Mouse (Mus musculus) midbrain, postnatal 0 days (tissue): ENCODE measurements at regions not wholly inside any gene's neighbourhood (a gene's known extent, or its start where the extent isn't known, plus 50 kb on each side); places are given as distances from the start of the nearest gene placed in this dataset.

Experiments
- ATAC-seq: fragments of 200-750 bp; cut with Nextera tagmentation; 2 replicates; pipeline ENCODE4 v1.8.0; 2017; ENCODE audit warnings: moderate number of reproducible peaks, mild to moderate bottlenecking, moderate TSS enrichment, moderate library complexity; ENCODE audit not compliant: low FRiP score
- DNase-seq: peaks from one replicate; pipeline ENCODE4 v3.0.0-alpha.2; 2015; ENCODE audit warnings: low spot score
- H3K27ac ChIP-seq: fragments of 300-500 bp; sonication (generic); 2 replicates; pipeline ENCODE4 v1.5.1; 2014; ENCODE audit warnings: low read depth, mild to moderate bottlenecking, low read length, mixed read lengths
- H3K27me3 ChIP-seq: fragments of 300-500 bp; sonication (generic); 2 replicates; pipeline ENCODE4 v1.6.1; 2014; ENCODE audit warnings: low read length, control low read depth, mixed read lengths; ENCODE audit not compliant: insufficient read depth
- H3K36me3 ChIP-seq: fragments of 300-500 bp; sonication (generic); 2 replicates; pipeline ENCODE4 v1.6.1; 2014; ENCODE audit warnings: low read length, control low read depth, mixed read lengths; ENCODE audit not compliant: insufficient read depth
- H3K4me1 ChIP-seq: fragments of 300-500 bp; sonication (generic); 2 replicates; pipeline ENCODE4 v1.6.1; 2014; ENCODE audit warnings: mild to moderate bottlenecking, control low read depth, antibody characterized with exemption, low read length, mixed read lengths; ENCODE audit not compliant: insufficient read depth
- H3K4me2 ChIP-seq: fragments of 300-500 bp; sonication (generic); 2 replicates; pipeline ENCODE4 v1.6.1; 2014; ENCODE audit warnings: low read depth, mild to moderate bottlenecking, low read length, mixed read lengths; ENCODE audit not compliant: poor library complexity, severe bottlenecking
- H3K4me3 ChIP-seq: fragments of 300-500 bp; sonication (generic); 2 replicates; pipeline ENCODE4 v1.5.1; 2014; ENCODE audit warnings: low read depth, mild to moderate bottlenecking, low read length, moderate library complexity
- H3K9ac ChIP-seq: fragments of 300-500 bp; sonication (generic); replicated peaks from 2 replicates; pipeline ENCODE4 v1.6.1; 2014; ENCODE audit warnings: mild to moderate bottlenecking, low read length, moderate library complexity, mixed read lengths; ENCODE audit not compliant: poor library complexity, severe bottlenecking
- H3K9me3 ChIP-seq: fragments of 300-500 bp; sonication (generic); 2 replicates; pipeline ENCODE4 v1.6.1; 2016; ENCODE audit warnings: low read length, control low read depth
- CTCF ChIP-seq: IDR thresholded peaks from 2 replicates; pipeline ENCODE4 v1.5.1; 2016; ENCODE audit warnings: antibody characterized with exemption, mild to moderate bottlenecking
- WGBS: fragments of 180-500 bp; shearing (Covaris S2); extraction: QIAGEN DNeasy Blood & Tissue Kit; methylation state at CpG from one replicate; pipeline ENCODE4 v1.1.7; 2014; 5-methylcytosine and 5-hydroxymethylcytosine counted together

DNA sequence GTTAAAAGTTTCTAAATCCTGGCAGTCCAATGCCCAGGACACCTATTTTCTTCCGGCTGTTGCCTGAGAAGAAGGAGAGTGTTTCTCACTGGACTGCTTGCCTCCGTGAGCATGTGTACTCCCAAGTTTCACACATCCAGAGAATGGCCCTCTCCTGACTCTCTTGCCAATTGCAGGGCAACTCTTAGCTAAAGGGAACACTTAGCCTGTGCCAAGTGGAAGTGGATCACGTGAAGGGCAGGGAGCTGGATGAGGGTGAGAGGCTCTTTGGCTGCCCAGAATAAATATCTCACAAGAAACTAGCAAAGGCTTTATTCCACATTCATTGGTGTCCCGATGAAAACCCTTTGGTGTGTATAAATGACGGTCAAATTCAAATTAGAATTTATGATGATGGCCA, 164.1 kb downstream of the Mid1ip1 start:
- Histone ChIP-seq H3K27me3 (no peaks in the 10 kb centered on the region), H3K9ac (no peak overlapping the region), H3K27ac (no peak overlapping the region), H3K4me3 (no peak overlapping the region), H3K4me2 (no peak overlapping the region), H3K4me1 (no peaks in the 10 kb centered on the region), H3K9me3 (no peaks in the 10 kb centered on the region), H3K36me3 (no peaks in the 10 kb centered on the region)
- no peak for TF ChIP-seq CTCF
- DNase-seq = no peak
- ATAC-seq = no peak
- 87% methylated on average over 5 of the region's 5 CpGs for WGBS

DNA sequence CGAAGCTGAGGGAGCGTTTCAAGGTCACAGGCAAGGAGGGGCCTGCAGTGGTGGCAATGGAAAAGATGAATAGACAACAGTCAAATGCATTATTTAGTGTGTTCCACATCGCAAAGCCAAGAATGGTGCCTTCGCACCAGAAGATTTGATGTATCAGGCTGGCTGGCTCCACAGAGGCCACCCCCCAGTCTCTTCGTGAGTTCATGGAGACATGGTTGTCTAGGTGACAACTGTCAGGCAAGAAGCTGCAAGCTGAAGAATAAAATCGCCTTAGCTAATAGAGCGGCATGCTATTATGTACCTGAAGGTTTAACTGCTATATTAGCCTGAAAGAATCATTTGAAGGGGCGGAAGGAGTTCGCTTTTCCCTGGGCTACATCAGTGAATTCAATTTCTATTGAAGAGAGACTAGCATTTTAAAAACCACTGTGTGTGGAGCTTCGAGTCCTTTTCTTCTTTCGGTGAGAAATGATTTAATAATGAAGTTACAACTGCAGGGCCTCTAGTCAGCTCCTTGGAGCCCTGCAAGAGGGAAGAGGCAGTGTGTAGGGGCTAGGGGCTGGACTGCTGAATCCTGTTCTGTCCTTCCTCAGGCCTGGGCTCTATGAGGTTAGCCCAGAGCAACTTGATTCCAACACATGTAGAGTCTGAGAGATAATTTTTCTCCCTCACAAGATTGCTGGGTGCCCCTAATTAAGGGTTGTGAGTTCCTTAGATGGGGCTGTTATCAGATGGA, 169.1 kb downstream of the Mid1ip1 start:
- H3K9ac ChIP-seq = no peak overlapping the region
- ATAC-seq (peak; percentile 47; the same call in 1 of the 2 replicates), DNase-seq (peak; percentile 36)
- 0 out of 2 replicates have a peak overlapping the region, but pooled peaks have one; percentile 4 for H3K27ac ChIP-seq
- H3K9me3 ChIP-seq = no peaks in the 10 kb centered on the region
- H3K4me1 ChIP-seq = no peaks in the 10 kb centered on the region
- TF ChIP-seq CTCF = no peak
- H3K4me2 ChIP-seq = no peak overlapping the region
- no peaks in the 10 kb centered on the region for H3K36me3 ChIP-seq
- no peak overlapping the region for H3K4me3 ChIP-seq
- H3K27me3 ChIP-seq = no peaks in the 10 kb centered on the region
- 39% methylated on average over 11 of the region's 11 CpGs for WGBS

DNA sequence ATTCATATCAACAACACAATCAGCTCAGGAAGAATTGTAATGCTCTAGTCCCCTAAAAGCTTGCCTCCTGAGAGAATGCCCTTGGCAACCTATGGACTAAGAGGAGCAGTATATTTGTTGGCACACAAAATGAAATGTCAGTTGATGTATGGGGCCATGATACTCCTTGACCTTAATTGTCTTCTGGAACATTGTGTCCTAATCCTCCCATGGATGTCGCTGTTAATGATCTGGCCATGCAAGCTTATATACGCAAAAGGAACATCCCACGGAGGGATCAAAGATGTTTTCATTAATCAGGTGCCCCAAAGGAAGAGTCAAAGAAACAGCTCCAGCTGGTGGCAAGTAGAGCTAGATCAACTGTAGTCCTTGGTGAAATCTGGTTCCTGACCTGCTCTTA, 178.0 kb downstream of the Mid1ip1 start:
- H3K27ac ChIP-seq = no peak overlapping the region
- no peak for TF ChIP-seq CTCF
- H3K4me3 ChIP-seq = no peak overlapping the region
- no peak overlapping the region for H3K4me2 ChIP-seq
- DNase-seq (no peak), ATAC-seq (no peak)
- no peak overlapping the region for H3K9ac ChIP-seq
- no peaks in the 10 kb centered on the region for H3K4me1 ChIP-seq
- WGBS = 67% methylated on average over 3 of the region's 3 CpGs
- H3K36me3 ChIP-seq = no peaks in the 10 kb centered on the region
- H3K9me3 ChIP-seq = no peaks in the 10 kb centered on the region
- no peaks in the 10 kb centered on the region for H3K27me3 ChIP-seq

- no peak for DNase-seq
- no peaks in the 10 kb centered on the region for H3K4me1 ChIP-seq
- no peak overlapping the region for H3K27ac ChIP-seq
- H3K9ac ChIP-seq = no peak overlapping the region
- no peak overlapping the region for H3K4me3 ChIP-seq
- H3K4me2 ChIP-seq = no peak overlapping the region
- no peak for TF ChIP-seq CTCF
- no peak for ATAC-seq
- H3K9me3 ChIP-seq = no peaks in the 10 kb centered on the region
- no peaks in the 10 kb centered on the region for H3K36me3 ChIP-seq
- H3K27me3 ChIP-seq = no peaks in the 10 kb centered on the region
- 83% methylated on average over 5 of the region's 5 CpGs for WGBS
Observed at GRCm38 (mm10) chrX:10896193-10896955, 181.6 kb downstream of the Mid1ip1 start.

GRCm38 (mm10) chrX:10902686-10903085, 187.9 kb downstream of the Mid1ip1 start:
- no peaks in the 10 kb centered on the region for H3K4me1 ChIP-seq
- 92% methylated on average over 4 of the region's 4 CpGs for WGBS
- H3K36me3 ChIP-seq = no peaks in the 10 kb centered on the region
- no peak for TF ChIP-seq CTCF
- no peaks in the 10 kb centered on the region for H3K9me3 ChIP-seq
- no peak overlapping the region for H3K9ac ChIP-seq
- no peak overlapping the region for H3K4me3 ChIP-seq
- H3K4me2 ChIP-seq = no peak overlapping the region
- H3K27me3 ChIP-seq = no peaks in the 10 kb centered on the region
- H3K27ac ChIP-seq = no peak overlapping the region
- ATAC-seq (no peak), DNase-seq (no peak)

- H3K27me3 ChIP-seq = no peaks in the 10 kb centered on the region
- TF ChIP-seq CTCF = no peak
- no peak overlapping the region for H3K9ac ChIP-seq
- H3K36me3 ChIP-seq = no peaks in the 10 kb centered on the region
- no peaks in the 10 kb centered on the region for H3K9me3 ChIP-seq
- DNase-seq = no peak
- ATAC-seq = no peak
- no peak overlapping the region for H3K4me2 ChIP-seq
- 91% methylated on average over 6 of the region's 6 CpGs for whole genome bisulfite sequencing
- H3K4me3 ChIP-seq = no peak overlapping the region
- no peaks in the 10 kb centered on the region for H3K4me1 ChIP-seq
- no peak overlapping the region for H3K27ac ChIP-seq
Observed at GRCm38 (mm10) chrX:10904072-10904471, 189.3 kb downstream of the Mid1ip1 start.
